Mouse (Mus musculus) embryonic facial prominence, embryonic 10.5 days (tissue): ENCODE data around the gene Gnptg. TPM values are rescaled to one million over a fixed set of nuclear protein-coding genes. Genes with fewer than 3 reads are reported as not detected.

Experiments used
- DNase-seq: peaks from one replicate; pipeline ENCODE4 v3.0.0-alpha.2; 2017; ENCODE audit warnings: low spot score
- H3K27ac ChIP-seq: fragments of 300-500 bp; sonication (generic); replicated peaks from 2 replicates; pipeline ENCODE4 v1.5.1; 2016; ENCODE audit warnings: mild to moderate bottlenecking
- H3K27me3 ChIP-seq: fragments of 300-500 bp; sonication (generic); replicated peaks from 2 replicates; pipeline ENCODE4 v1.6.1; 2016; ENCODE audit warnings: low read depth, mild to moderate bottlenecking; ENCODE audit not compliant: poor library complexity, severe bottlenecking
- H3K36me3 ChIP-seq: fragments of 300-500 bp; sonication (generic); replicated peaks from 2 replicates; pipeline ENCODE4 v1.6.1; 2016; ENCODE audit warnings: mild to moderate bottlenecking, moderate library complexity
- H3K4me1 ChIP-seq: fragments of 300-500 bp; sonication (generic); 2 replicates; pipeline ENCODE4 v1.6.1; 2016
- H3K4me3 ChIP-seq: fragments of 300-500 bp; sonication (generic); 2 replicates; pipeline ENCODE4 v1.5.1; 2016; ENCODE audit warnings: mild to moderate bottlenecking, moderate library complexity
- H3K9me3 ChIP-seq: fragments of 300-500 bp; sonication (generic); 2 replicates; pipeline ENCODE4 v1.6.1; 2016; ENCODE audit warnings: mild to moderate bottlenecking
- WGBS: fragments of 180-500 bp; shearing (Covaris S2); methylation state at CpG from one replicate; pipeline ENCODE4 v1.1.7; 2016; 5-methylcytosine and 5-hydroxymethylcytosine counted together
- polyA plus RNA-seq: library from polyadenylated mRNA; unstranded; fragments of >200 nt; fragmentation: Nextera tagmentation; extraction: Ambion mirVana; gene quantifications from 2 replicates; pipeline ENCODE4 v1.2.1, GENCODE M21; 2016

Gnptg gene
- 36.1 and 41.5 TPM in 2 replicates for polyA plus RNA-seq

GRCm38 (mm10) chr17:25239695-25240636, at the start of gene Gnptg, which contains the start of gene Tsr3:
Gene Gnptg (minus strand): TSS chr17:25240124.
Gene Tsr3 (plus strand): TSS chr17:25240170.
- H3K27me3 ChIP-seq, result no peaks in the 10 kb centered on the region
- whole genome bisulfite sequencing, result under 1% methylated on average over 80 of the region's 80 CpGs
- peaks cover 61% of the 10 kb centered on the region for H3K36me3 ChIP-seq
- peak within 1 kb of the TSS; percentile 93 for H3K27ac ChIP-seq
- H3K9me3 ChIP-seq, result no peaks in the 10 kb centered on the region
- DNase-seq, result peak; percentile 94
- H3K4me1 ChIP-seq, result peaks cover 28% of the 10 kb centered on the region
- peak within 1 kb of the TSS; percentile 100 for H3K4me3 ChIP-seq

GRCm38 (mm10) chr17:25288842-25289241, 48.9 kb upstream of the Gnptg start:
- no peaks in the 10 kb centered on the region for H3K9me3 ChIP-seq
- no peak overlapping the region for H3K4me3 ChIP-seq
- WGBS, result 30% methylated on average over 4 of the region's 4 CpGs
- H3K4me1 ChIP-seq, result no peaks in the 10 kb centered on the region
- peak; percentile 59 for DNase-seq
- H3K27ac ChIP-seq, result no peak overlapping the region
- no peaks in the 10 kb centered on the region for H3K27me3 ChIP-seq
- no peaks in the 10 kb centered on the region for H3K36me3 ChIP-seq

- Histone ChIP-seq H3K36me3 (no peaks in the 10 kb centered on the region), H3K9me3 (no peaks in the 10 kb centered on the region), H3K27me3 (no peaks in the 10 kb centered on the region), H3K4me3 (no peak overlapping the region), H3K27ac (no peak overlapping the region), H3K4me1 (no peaks in the 10 kb centered on the region)
- 20% methylated on average over 3 of the region's 3 CpGs for WGBS
- peak; percentile 66 for DNase-seq
Measured at GRCm38 (mm10) chr17:25285033-25285432, 45.1 kb upstream of the Gnptg start.

GRCm38 (mm10) chr17:25282133-25282532, 42.2 kb upstream of the Gnptg start:
- Histone ChIP-seq H3K27me3 (no peaks in the 10 kb centered on the region), H3K9me3 (no peaks in the 10 kb centered on the region), H3K36me3 (no peaks in the 10 kb centered on the region), H3K4me1 (no peaks in the 10 kb centered on the region), H3K27ac (no peak overlapping the region), H3K4me3 (no peak overlapping the region)
- DNase-seq, result no peak
- 45% methylated on average over 11 of the region's 11 CpGs for WGBS

- 89% methylated on average over 3 of the region's 3 CpGs for WGBS
Measured at GRCm38 (mm10) chr17:25275833-25276232, 35.9 kb upstream of the Gnptg start.

GRCm38 (mm10) chr17:25274571-25275346, 34.8 kb upstream of the Gnptg start, which contains the start of gene Ube2i:
Gene Ube2i (minus strand): TSS chr17:25274622.
- peaks cover 33% of the 10 kb centered on the region for H3K4me1 ChIP-seq
- no peak for DNase-seq
- H3K27me3 ChIP-seq, result no peaks in the 10 kb centered on the region
- H3K9me3 ChIP-seq, result no peaks in the 10 kb centered on the region
- H3K27ac ChIP-seq, result peak within 1 kb of the TSS; percentile 99
- peaks cover 24% of the 10 kb centered on the region for H3K36me3 ChIP-seq
- peak within 1 kb of the TSS; percentile 92 for H3K4me3 ChIP-seq
- WGBS, result 86% methylated on average over 9 of the region's 9 CpGs

More at GRCm38 (mm10) chr17:25275833-25276232, 35.9 kb upstream of the Gnptg start:
- Histone ChIP-seq H3K4me1 (peaks cover 25% of the 10 kb centered on the region), H3K36me3 (peaks cover 14% of the 10 kb centered on the region), H3K27me3 (no peaks in the 10 kb centered on the region), H3K27ac (no peak overlapping the region), H3K4me3 (no peak overlapping the region), H3K9me3 (no peaks in the 10 kb centered on the region)
- no peak for DNase-seq

GRCm38 (mm10) chr17:25273706-25274501, 34.0 kb upstream of the Gnptg start:
- peak; percentile 94 for DNase-seq
- H3K9me3 ChIP-seq, result no peaks in the 10 kb centered on the region
- peak overlapping the region; percentile 99 for H3K27ac ChIP-seq
- under 1% methylated on average over 45 of the region's 45 CpGs for WGBS
- H3K27me3 ChIP-seq, result no peaks in the 10 kb centered on the region
- H3K36me3 ChIP-seq, result peaks cover 32% of the 10 kb centered on the region
- H3K4me3 ChIP-seq, result peak overlapping the region; percentile 92
- H3K4me1 ChIP-seq, result peaks cover 38% of the 10 kb centered on the region

GRCm38 (mm10) chr17:25272951-25273705, 33.2 kb upstream of the Gnptg start:
- peak overlapping the region; percentile 99 for H3K27ac ChIP-seq
- no peaks in the 10 kb centered on the region for H3K9me3 ChIP-seq
- peak overlapping the region; percentile 92 for H3K4me3 ChIP-seq
- H3K4me1 ChIP-seq, result peaks cover 38% of the 10 kb centered on the region
- H3K27me3 ChIP-seq, result no peaks in the 10 kb centered on the region
- peaks cover 40% of the 10 kb centered on the region for H3K36me3 ChIP-seq
- WGBS, result under 1% methylated on average over 92 of the region's 92 CpGs
- DNase-seq, result peak; percentile 89

- H3K4me3 ChIP-seq, result peak overlapping the region; percentile 92
- H3K36me3 ChIP-seq, result peaks cover 48% of the 10 kb centered on the region
- no peak for DNase-seq
- WGBS, result 2% methylated on average over 10 of the region's 10 CpGs
- H3K27ac ChIP-seq, result peak overlapping the region; percentile 99
- peaks cover 38% of the 10 kb centered on the region for H3K4me1 ChIP-seq
- no peaks in the 10 kb centered on the region for H3K9me3 ChIP-seq
- no peaks in the 10 kb centered on the region for H3K27me3 ChIP-seq
Measured at GRCm38 (mm10) chr17:25272326-25272725, 32.4 kb upstream of the Gnptg start.

- Histone ChIP-seq H3K9me3 (no peaks in the 10 kb centered on the region), H3K4me3 (peak overlapping the region; percentile 92), H3K36me3 (peaks cover 62% of the 10 kb centered on the region), H3K4me1 (peaks cover 38% of the 10 kb centered on the region), H3K27ac (no peak overlapping the region), H3K27me3 (no peaks in the 10 kb centered on the region)
- no peak for DNase-seq
- 89% methylated on average over 2 of the region's 2 CpGs for WGBS
Measured at GRCm38 (mm10) chr17:25270795-25271335, 30.9 kb upstream of the Gnptg start.

GRCm38 (mm10) chr17:25264453-25264852, 24.5 kb upstream of the Gnptg start:
- 83% methylated on average over 3 of the region's 3 CpGs for WGBS
- Histone ChIP-seq H3K27me3 (no peaks in the 10 kb centered on the region), H3K27ac (no peak overlapping the region), H3K36me3 (peaks cover 85% of the 10 kb centered on the region), H3K4me3 (no peak overlapping the region), H3K4me1 (peaks cover 2% of the 10 kb centered on the region; the same call in 1 of the 2 replicates), H3K9me3 (no peaks in the 10 kb centered on the region)
- DNase-seq, result no peak
